Mouse (Mus musculus) stomach, embryonic 15.5 days (tissue): Measurements from ENCODE around the gene Vmn2r54. TPM values are rescaled to one million over a fixed set of nuclear protein-coding genes. Genes with fewer than 3 reads are reported as not detected.
"Not testable (repeated sequence)": the region's sequence is repeated elsewhere in the genome, so short reads cannot be mapped to it uniquely, and the experiment has no call there.

ENCODE experiments used
- ATAC-seq: fragments of 200-750 bp; cut with Nextera tagmentation; 2 replicates; pipeline ENCODE4 v1.8.0; 2017; ENCODE audit warnings: low read depth, moderate number of reproducible peaks, moderate TSS enrichment; ENCODE audit not compliant: insufficient read depth, low FRiP score
- H3K27ac ChIP-seq: fragments of 300-500 bp; sonication (generic); 2 replicates; pipeline ENCODE4 v1.5.1; 2015; ENCODE audit warnings: mild to moderate bottlenecking, inconsistent platforms
- H3K27me3 ChIP-seq: fragments of 300-500 bp; sonication (generic); replicated peaks from 2 replicates; pipeline ENCODE4 v1.6.1; 2015; ENCODE audit warnings: inconsistent platforms
- H3K36me3 ChIP-seq: fragments of 300-500 bp; sonication (generic); 2 replicates; pipeline ENCODE4 v1.6.1; 2015; ENCODE audit warnings: inconsistent platforms
- H3K4me1 ChIP-seq: fragments of 300-500 bp; sonication (generic); 2 replicates; pipeline ENCODE4 v1.6.1; 2015; ENCODE audit warnings: inconsistent platforms
- H3K4me2 ChIP-seq: fragments of 300-500 bp; sonication (generic); 2 replicates; pipeline ENCODE4 v1.6.1; 2015; ENCODE audit warnings: mild to moderate bottlenecking, inconsistent platforms
- H3K4me3 ChIP-seq: fragments of 300-500 bp; sonication (generic); replicated peaks from 2 replicates; pipeline ENCODE4 v1.5.1; 2015; ENCODE audit warnings: inconsistent platforms
- H3K9ac ChIP-seq: fragments of 300-500 bp; sonication (generic); 2 replicates; pipeline ENCODE4 v1.6.1; 2015; ENCODE audit warnings: inconsistent platforms
- H3K9me3 ChIP-seq: fragments of 300-500 bp; sonication (generic); 2 replicates; pipeline ENCODE4 v1.6.1; 2016; ENCODE audit warnings: inconsistent platforms
- WGBS: fragments of 180-500 bp; shearing (Covaris S2); methylation state at CpG from one replicate; pipeline ENCODE4 v1.1.7; 2015; 5-methylcytosine and 5-hydroxymethylcytosine counted together
- polyA plus RNA-seq: library from polyadenylated mRNA; unstranded; fragments of >200 nt; fragmentation: Nextera tagmentation; extraction: Ambion mirVana; gene quantifications from 2 replicates; pipeline ENCODE4 v1.2.1, GENCODE M21; 2015

Gene Vmn2r54
- polyA plus RNA-seq = not detected in 2 replicates

DNA sequence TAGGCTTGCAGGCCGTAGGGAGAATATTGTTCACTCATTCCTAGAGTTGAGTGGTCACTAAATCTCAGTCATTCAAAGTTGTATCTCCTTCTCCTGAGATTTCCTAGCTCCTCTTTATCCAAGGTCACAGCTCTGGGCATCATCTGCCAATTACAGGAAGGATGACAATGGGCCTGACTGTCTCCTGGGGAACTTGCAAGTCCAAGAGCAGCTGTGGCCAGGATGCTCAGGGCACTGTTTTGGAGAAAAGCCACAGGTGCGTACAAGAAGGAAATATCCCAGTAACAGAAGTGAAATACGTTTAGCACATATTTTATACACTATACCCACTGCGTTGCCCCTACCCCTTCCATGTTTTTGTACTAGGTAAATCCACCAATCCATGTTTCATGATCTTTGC lies at the start of gene Vmn2r54:
Vmn2r54 (minus strand) TSS at position 101 of the 400 bp plus-strand sequence.
- not testable (repeated sequence) for ATAC-seq, H3K9me3 ChIP-seq, H3K27me3 ChIP-seq, H3K27ac ChIP-seq, H3K4me3 ChIP-seq, H3K9ac ChIP-seq, H3K4me2 ChIP-seq, H3K36me3 ChIP-seq, H3K4me1 ChIP-seq
- WGBS = 78% methylated on average over 3 of the region's 4 CpGs

DNA sequence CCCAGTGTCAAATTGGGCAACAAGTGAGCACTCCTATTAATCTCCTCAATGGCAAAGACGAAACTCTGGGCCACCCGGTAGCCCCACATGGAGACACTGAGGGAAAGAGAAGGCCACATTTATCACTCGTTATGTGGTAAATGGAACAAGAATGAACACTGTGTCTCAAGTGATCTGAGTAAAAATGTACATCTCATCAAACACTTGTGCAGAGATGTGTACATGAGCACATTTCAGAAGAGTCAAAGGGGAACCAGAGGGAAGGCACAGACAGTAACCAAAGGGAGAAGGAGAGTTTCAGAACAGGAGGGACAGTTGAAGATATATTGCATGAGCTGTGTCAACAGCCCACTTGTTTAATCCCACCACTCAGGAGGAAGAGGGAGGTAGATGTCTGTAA lies 44.8 kb upstream of the Vmn2r54 start, which contains the start of gene Vmn2r55:
Vmn2r55 (minus strand) TSS at position 101 of the 400 bp plus-strand sequence.
- not testable (repeated sequence) for H3K4me3 ChIP-seq, H3K4me2 ChIP-seq, H3K27ac ChIP-seq, H3K9me3 ChIP-seq, H3K4me1 ChIP-seq, H3K9ac ChIP-seq, H3K36me3 ChIP-seq, H3K27me3 ChIP-seq, ATAC-seq
- 83% methylated on average over 3 of the region's 3 CpGs for WGBS

DNA sequence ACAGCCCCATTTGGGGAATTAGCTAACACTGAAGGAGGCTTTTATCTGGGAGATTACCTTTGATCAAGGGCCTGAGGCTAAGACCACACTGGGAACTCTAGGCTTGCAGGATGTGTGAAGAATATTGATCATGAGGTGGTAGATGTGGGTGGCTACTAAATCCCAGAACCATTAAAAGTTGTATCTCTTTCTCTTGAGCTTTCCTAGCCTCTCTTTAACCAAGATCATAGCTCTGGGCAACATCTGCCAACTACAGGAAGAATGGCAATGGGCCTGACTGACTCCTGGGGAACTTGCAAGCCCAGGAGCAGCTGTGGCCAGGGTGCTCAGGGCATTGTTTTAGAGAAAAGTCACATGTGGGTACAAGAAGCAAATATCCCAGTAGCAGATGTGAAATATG lies 31.4 kb downstream of the Vmn2r54 start, which contains the start of gene Vmn2r53:
Vmn2r53 (minus strand) TSS at position 101 of the 400 bp plus-strand sequence.
- Histone ChIP-seq H3K4me1 (no peaks in the 10 kb centered on the region), H3K4me3 (no peak within 1 kb of the TSS), H3K36me3 (no peaks in the 10 kb centered on the region), H3K9me3 (no peaks in the 10 kb centered on the region), H3K27ac (no peak within 1 kb of the TSS), H3K9ac (no peak within 1 kb of the TSS), H3K27me3 (no peaks in the 10 kb centered on the region), H3K4me2 (no peak within 1 kb of the TSS)
- no peak for ATAC-seq

Other genes starting within 250 kb of the Vmn2r54 start
- 3.8 and 4.0 TPM in 2 replicates for gene Zfp551, start 217.6 kb downstream of the Vmn2r54 start, polyA plus RNA-seq
- gene Zfp606, start 162.0 kb downstream of the Vmn2r54 start, polyA plus RNA-seq = 17.5 and 17.7 TPM in 2 replicates
- gene 2900092C05Rik, start 127.8 kb downstream of the Vmn2r54 start, polyA plus RNA-seq = not detected in 2 replicates
- gene Vmn2r53, start 31.5 kb downstream of the Vmn2r54 start, polyA plus RNA-seq = under 0.01 and 0.01 TPM in 2 replicates
- not detected in 2 replicates for gene Vmn2r55, start 44.7 kb upstream of the Vmn2r54 start, polyA plus RNA-seq
- gene Vmn2r56, start 94.7 kb upstream of the Vmn2r54 start, polyA plus RNA-seq = not detected in 2 replicates
- gene Zscan18, start 163.3 kb upstream of the Vmn2r54 start, polyA plus RNA-seq = 5.6 and 6.8 TPM in 2 replicates
- gene Zfp329, start 178.5 kb upstream of the Vmn2r54 start, polyA plus RNA-seq = 12.5 and 14.7 TPM in 2 replicates
- 32.3 and 34.4 TPM in 2 replicates for gene Zfp110, start 194.4 kb upstream of the Vmn2r54 start, polyA plus RNA-seq
- gene Zfp128, start 240.9 kb upstream of the Vmn2r54 start, polyA plus RNA-seq = 3.4 and 3.6 TPM in 2 replicates